10 mouse cellular contexts compared by ENCODE assay signal in genomic region chr10:81427804-81428506, GRCm38 (mm10). TPM values are rescaled to one million over a fixed set of nuclear protein-coding genes. Genes with fewer than 3 reads are reported as not detected.
A peak's percentile ranks its signal among the peaks of the same experiment; 100 is the strongest.
DNase-seq lines count a peak whose midpoint lies in the region; ATAC-seq lines count a peak whose summit lies in the region.
"Had no signal": no experiment of that assay in that cellular context is flagged by ENCODE, and none has a peak within 500 bp of the region (broad histone marks: within the 10 kb centered on the region; RNA-seq: fewer than 3 reads in every experiment).

No protein-coding gene starts in this region.

- ATAC-seq in cerebellum, adult (ENCODE audit: insufficient number of reproducible peaks, low FRiP score, low TSS enrichment): no peak
- no peak for ATAC-seq in megakaryocyte, adult 5-6 weeks (ENCODE audit: poor library complexity, severe bottlenecking)
- ATAC-seq in liver, embryonic 12.5 days: no peak

- no peak overlapping the region for H3K4me2 ChIP-seq in liver, embryonic 12.5 days

- peak overlapping the region; percentile 38 for H3K4me3 ChIP-seq in megakaryocyte, embryonic 14.5 days (replicated peaks)
- no peak overlapping the region for H3K4me3 ChIP-seq in liver, embryonic 12.5 days

- no peaks in the 10 kb centered on the region for H3K36me3 ChIP-seq in megakaryocyte, embryonic 14.5 days (replicated peaks; ENCODE audit: low read length)
- no peaks in the 10 kb centered on the region for H3K36me3 ChIP-seq in liver, embryonic 12.5 days
- H3K36me3 ChIP-seq: neural tube, embryonic 13.5 days had no signal

- peak; percentile 69 for DNase-seq in cerebellum, adult 11 months
- DNase-seq in cerebellum, adult 11-12 months: peak; percentile 84
- peak; percentile 13 for DNase-seq in kidney, postnatal 14 days
- DNase-seq in embryo, embryonic 10.5 days (ENCODE audit: low spot score): no peak

- peaks cover 15% of the 10 kb centered on the region for H3K27me3 ChIP-seq in megakaryocyte, embryonic 14.5 days (replicated peaks)
- H3K27me3 ChIP-seq in liver, embryonic 12.5 days (replicated peaks): peaks cover 98% of the 10 kb centered on the region

- H3K27ac ChIP-seq in liver, embryonic 12.5 days: no peak overlapping the region
- H3K27ac ChIP-seq: neural tube, embryonic 13.5 days had no signal

- no peak overlapping the region for H3K9ac ChIP-seq in liver, embryonic 12.5 days

- no peaks in the 10 kb centered on the region for H3K9me3 ChIP-seq in megakaryocyte, embryonic 14.5 days
- H3K9me3 ChIP-seq in liver, embryonic 12.5 days (replicated peaks): no peaks in the 10 kb centered on the region
- H3K9me3 ChIP-seq: neural tube, embryonic 13.5 days had no signal

- H3K4me1 ChIP-seq in megakaryocyte, embryonic 14.5 days: peaks cover 85% of the 10 kb centered on the region
- peaks cover 72% of the 10 kb centered on the region for H3K4me1 ChIP-seq in liver, embryonic 12.5 days

- WGBS in liver, embryonic 12.5 days (ENCODE audit: insufficient replicate concordance): 61% methylated on average over 8 of the region's 8 CpGs

RNA-seq across cellular contexts. Expression of gene Nfic, which starts 27.5 kb away (rescaled TPM):
- 184 and 257 TPM in 2 replicates for polyA plus RNA-seq in megakaryocyte, embryonic 14.5 days (2012; ENCODE audit: insufficient read depth, low replicate concordance)
- total RNA-seq in megakaryocyte, adult 5-6 weeks (2015): 51.4 and 54.5 TPM in 2 replicates
- total RNA-seq in megakaryocyte, adult 5-6 weeks (2017): 6.2 and 8.6 TPM in 2 replicates
- polyA plus RNA-seq in liver, embryonic 12.5 days (2016; fragmentation: Nextera tagmentation; extraction: Ambion mirVana): 10.1 and 10.2 TPM in 2 replicates

RNA-seq across cellular contexts. Expression of gene Smim24, which starts 35.1 kb away (rescaled TPM):
- 4.4 TPM in 1 of 2 replicates, not detected in the other for polyA plus RNA-seq in megakaryocyte, embryonic 14.5 days (2012; ENCODE audit: insufficient read depth, low replicate concordance)
- 30.6 and 34.0 TPM in 2 replicates for total RNA-seq in megakaryocyte, adult 5-6 weeks (2015)
- total RNA-seq in megakaryocyte, adult 5-6 weeks (2017): 6.5 and 11.5 TPM in 2 replicates
- 1.8 TPM in 2 replicates for polyA plus RNA-seq in liver, embryonic 12.5 days (2016; fragmentation: Nextera tagmentation; extraction: Ambion mirVana)
- total RNA-seq: gastrocnemius, adult 8-10 months had no signal

RNA-seq across cellular contexts. Expression of gene Gm48552, which starts 39.1 kb away (rescaled TPM):
- polyA plus RNA-seq in megakaryocyte, embryonic 14.5 days (2012; ENCODE audit: insufficient read depth, low replicate concordance): 8.4 TPM in 1 of 2 replicates, not detected in the other
- not detected in 2 replicates for total RNA-seq in megakaryocyte, adult 5-6 weeks (2015)
- total RNA-seq in megakaryocyte, adult 5-6 weeks (2017): 0.26 and 1.4 TPM in 2 replicates
- polyA plus RNA-seq in liver, embryonic 12.5 days (2016; fragmentation: Nextera tagmentation; extraction: Ambion mirVana): 0.71 and 0.98 TPM in 2 replicates

RNA-seq across cellular contexts. Expression of gene Gm48551, which starts 43.7 kb away (rescaled TPM):
- 0.89 TPM in 1 of 2 replicates, not detected in the other for polyA plus RNA-seq in megakaryocyte, embryonic 14.5 days (2012; ENCODE audit: insufficient read depth, low replicate concordance)
- 0.83 and 2.9 TPM in 2 replicates for total RNA-seq in megakaryocyte, adult 5-6 weeks (2015)
- total RNA-seq in megakaryocyte, adult 5-6 weeks (2017): 0.33 TPM in 1 of 2 replicates, not detected in the other
- 0.68 and 1.2 TPM in 2 replicates for polyA plus RNA-seq in liver, embryonic 12.5 days (2016; fragmentation: Nextera tagmentation; extraction: Ambion mirVana)

RNA-seq across cellular contexts. Expression of gene Dohh, which starts 43.7 kb away (rescaled TPM):
- polyA plus RNA-seq in megakaryocyte, embryonic 14.5 days (2012; ENCODE audit: insufficient read depth, low replicate concordance): 80.4 and 114 TPM in 2 replicates
- total RNA-seq in megakaryocyte, adult 5-6 weeks (2015): 5.4 and 5.7 TPM in 2 replicates
- 21.9 and 42.4 TPM in 2 replicates for total RNA-seq in megakaryocyte, adult 5-6 weeks (2017)
- 70.0 and 74.5 TPM in 2 replicates for polyA plus RNA-seq in liver, embryonic 12.5 days (2016; fragmentation: Nextera tagmentation; extraction: Ambion mirVana)

Comparison
In these comparisons a context has a peak if more than half of its experiments do, and no peak if none do; other contexts are left out.
1. RNA of gene Nfic, which starts 27.5 kb away (polyA plus RNA-seq): 184 to 257 TPM in megakaryocyte, embryonic 14.5 days; 10.1 to 10.2 TPM in liver, embryonic 12.5 days; every median in the first group is over 10 times any median in the second.